Mouse (Mus musculus): Measurements from ENCODE around the gene Cwh43.

Gene Cwh43

DNA sequence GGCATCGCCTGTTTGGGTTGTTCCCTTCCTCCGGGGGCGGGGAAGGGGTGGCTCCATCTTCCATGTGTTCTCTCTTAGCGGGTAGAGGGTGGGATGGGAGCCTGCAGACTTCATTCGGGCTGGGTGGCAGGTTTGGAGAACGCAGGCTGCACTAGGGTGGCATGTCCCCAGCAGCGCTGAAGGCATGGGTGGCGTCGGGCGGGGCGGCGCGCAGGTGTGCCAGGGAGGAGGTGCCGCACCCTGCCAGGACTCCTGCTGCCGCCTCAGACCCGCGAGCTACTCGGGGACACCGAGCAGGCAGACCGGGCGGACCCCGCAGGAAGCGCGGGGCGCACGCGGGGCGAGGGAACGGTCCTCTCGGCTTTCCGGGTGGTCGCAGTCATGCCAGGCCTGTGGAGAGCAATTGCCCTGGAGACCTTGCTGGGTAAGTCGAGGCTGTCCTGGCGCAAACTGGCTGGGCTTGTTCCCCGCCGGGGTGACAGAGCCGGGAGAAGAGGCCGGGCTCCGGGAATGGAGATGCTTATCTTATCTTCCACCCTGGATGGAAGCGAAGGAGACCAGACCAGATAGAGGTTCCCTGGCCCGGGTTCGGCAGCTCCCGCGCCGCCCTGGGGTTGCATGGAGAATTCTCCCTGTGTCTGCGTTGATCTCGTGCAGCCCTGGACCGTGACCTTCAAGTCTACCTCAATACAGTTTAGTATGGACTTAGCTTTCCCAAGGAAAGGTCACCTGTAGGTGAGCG, at the start of gene Cwh43:
TSS of gene Cwh43 (plus strand) at position 95 of the 742 bp plus-strand sequence.
- DNase-seq (ENCODE audit: low read depth): no peak

GRCm38 (mm10) chr5:73359134-73359751, 46.6 kb upstream of the Cwh43 start:
- no peak for DNase-seq (ENCODE audit: low read depth)

DNA sequence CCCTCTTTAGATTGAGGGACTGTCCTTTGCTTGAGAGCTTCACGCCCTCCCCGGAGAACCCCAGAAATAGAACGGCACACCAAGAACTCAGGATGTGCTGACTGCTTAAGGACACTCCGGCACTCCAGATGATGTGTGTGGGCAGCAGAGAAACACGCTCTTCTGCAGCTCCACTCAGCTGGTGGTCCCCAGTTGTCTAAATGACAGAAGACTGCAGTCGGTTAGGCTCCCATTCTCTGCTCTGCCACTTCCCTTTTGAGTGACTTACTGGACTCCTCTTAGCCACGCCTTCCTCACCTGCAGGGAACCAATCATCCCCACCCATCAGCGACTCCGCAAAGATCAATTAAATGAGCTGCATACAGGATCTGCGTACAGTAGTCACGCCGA, 46.1 kb upstream of the Cwh43 start:
- DNase-seq (ENCODE audit: low read depth): no peak

- DNase-seq (ENCODE audit: low read depth): no peak
Observed at GRCm38 (mm10) chr5:73360240-73360639, 45.6 kb upstream of the Cwh43 start.

- no peak for DNase-seq (ENCODE audit: low read depth)
Observed at GRCm38 (mm10) chr5:73362338-73362737, 43.5 kb upstream of the Cwh43 start.

DNA sequence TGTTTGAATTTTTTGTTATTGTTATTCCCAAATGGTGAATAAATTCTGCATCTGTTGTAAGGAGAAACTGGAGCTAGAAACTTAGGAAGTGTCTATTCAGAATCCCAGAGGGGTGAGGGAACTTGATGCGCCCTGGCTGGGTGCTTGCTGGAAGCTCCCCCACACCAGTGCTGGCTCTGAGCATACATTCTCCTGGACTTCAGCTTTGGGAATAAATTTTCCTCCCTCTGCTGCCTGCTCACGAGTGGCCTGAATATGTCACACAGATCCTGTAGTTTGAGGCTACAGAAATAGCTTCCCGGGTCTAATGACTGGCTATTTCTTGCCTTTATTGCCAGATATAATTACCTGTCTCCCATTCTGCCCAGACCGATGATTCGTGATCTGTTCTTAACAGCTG, 43.1 kb upstream of the Cwh43 start:
- DNase-seq (ENCODE audit: low read depth): no peak

GRCm38 (mm10) chr5:73364107-73364864, 41.6 kb upstream of the Cwh43 start:
- no peak for DNase-seq (ENCODE audit: low read depth)

GRCm38 (mm10) chr5:73367906-73368305, 38.0 kb upstream of the Cwh43 start:
- DNase-seq (ENCODE audit: low read depth): no peak

GRCm38 (mm10) chr5:73368845-73369447, 36.9 kb upstream of the Cwh43 start:
- no peak for DNase-seq (ENCODE audit: low read depth)

DNA sequence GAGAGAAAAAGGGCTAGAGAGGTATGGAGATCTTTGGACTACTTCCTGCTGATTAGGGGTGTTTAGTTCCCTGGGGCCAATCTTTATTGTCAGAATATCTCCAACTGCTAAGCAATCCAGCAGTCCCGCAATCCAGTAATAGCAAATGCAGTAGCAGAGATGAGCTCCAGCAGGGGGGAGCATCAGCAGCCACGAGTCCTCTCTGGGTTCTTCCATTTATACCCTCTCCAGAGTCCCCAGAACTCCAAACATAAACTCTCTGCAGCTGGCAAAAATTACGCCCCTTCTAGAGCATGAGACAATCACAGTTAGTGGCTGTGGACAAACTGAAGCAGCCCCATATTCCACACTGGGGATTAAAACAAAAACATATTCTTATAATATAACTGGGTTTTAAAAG, 36.1 kb upstream of the Cwh43 start:
- no peak for DNase-seq (ENCODE audit: low read depth)

DNA sequence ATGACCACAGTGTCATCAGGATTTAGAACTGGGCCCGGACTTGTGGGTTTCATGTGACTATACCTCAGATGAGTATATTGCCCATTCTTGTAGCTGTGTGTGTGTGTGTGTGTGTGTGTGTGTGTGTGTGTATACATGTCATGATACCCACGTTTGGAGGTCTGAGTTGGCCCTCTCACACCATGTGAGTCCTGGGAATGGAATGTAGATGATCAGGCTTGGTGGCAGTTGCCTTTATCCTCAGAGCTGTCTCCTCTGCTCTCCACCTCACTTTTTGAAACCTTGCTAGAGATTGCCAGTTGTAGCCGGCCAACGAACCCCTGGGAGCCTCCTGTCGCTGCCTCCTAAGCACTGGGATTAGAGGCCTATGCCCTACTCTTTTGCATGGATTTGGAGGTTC, 33.3 kb upstream of the Cwh43 start:
- DNase-seq (ENCODE audit: low read depth): no peak

DNA sequence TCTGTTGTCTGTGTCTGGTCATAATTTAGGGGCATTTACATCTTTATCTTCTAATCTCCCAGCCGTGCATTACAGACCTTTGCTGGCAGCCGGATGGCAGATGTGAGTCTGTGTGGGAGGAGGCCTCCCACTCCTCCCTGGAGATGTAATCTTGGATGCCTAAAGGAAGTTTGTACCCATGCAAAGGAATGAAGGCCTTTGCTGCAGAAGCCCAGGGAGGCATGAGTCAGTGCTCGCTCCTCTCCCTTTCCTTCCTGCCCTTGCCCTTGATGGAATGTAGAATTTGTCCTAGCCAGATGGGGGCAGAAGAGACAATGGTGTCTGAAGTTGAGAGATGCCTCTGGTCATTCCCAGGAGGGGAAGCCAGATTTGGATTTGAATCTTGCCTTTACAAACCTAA, 32.7 kb upstream of the Cwh43 start:
- no peak for DNase-seq (ENCODE audit: low read depth)

- no peak for DNase-seq (ENCODE audit: low read depth)
Observed at GRCm38 (mm10) chr5:73376041-73376440, 29.8 kb upstream of the Cwh43 start.

GRCm38 (mm10) chr5:73376491-73376890, 29.4 kb upstream of the Cwh43 start:
- DNase-seq (ENCODE audit: low read depth): no peak

DNA sequence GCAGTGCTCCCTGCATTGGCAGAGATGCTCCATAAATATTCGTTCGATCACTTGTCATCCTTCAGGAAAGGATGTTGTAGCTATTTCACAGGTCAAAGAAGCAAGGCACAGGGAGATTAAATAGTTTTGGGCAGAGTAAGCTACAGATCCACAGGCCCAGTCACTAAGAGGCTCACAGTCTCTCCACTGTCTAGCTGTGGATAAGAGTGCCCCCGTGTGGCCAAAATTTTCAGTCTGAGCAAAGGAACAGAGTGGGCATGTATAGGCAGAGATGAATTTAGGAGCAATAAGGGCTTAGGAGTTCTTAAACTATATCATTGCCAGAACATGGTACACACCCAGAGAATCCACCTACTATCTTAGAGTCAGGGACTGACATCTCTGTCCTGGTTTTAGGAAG, 26.0 kb upstream of the Cwh43 start:
- DNase-seq (ENCODE audit: low read depth): no peak

GRCm38 (mm10) chr5:73380829-73381228, 25.0 kb upstream of the Cwh43 start:
- no peak for DNase-seq (ENCODE audit: low read depth)

GRCm38 (mm10) chr5:73381510-73381909, 24.4 kb upstream of the Cwh43 start:
- DNase-seq (ENCODE audit: low read depth): no peak

DNA sequence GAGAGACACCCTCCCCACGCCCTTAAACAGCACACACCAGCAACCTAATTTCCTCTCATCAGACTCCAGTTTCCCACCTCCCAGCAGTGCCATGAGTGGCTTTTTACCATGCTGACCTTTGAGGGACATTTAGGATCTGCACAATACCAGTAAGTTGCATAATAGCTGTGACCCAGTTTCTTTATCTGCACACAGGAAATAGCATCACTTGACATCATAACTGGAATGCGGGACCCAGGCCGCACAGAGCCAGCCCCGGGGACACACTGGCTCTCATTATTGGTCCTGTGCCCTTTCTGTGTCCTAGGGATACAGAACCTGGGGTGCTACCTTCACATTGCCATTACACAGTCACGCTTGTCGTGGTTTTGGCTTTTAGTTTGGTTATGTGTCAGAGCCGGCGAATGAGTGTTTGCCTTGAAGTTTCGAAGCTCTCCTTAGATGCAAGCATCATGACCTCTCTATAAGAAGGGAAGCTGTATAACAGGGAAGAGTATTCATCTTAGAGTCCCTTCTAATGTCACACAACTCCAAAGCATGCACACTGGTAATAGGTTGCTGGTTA, 23.8 kb upstream of the Cwh43 start:
- no peak for DNase-seq (ENCODE audit: low read depth)

- no peak for DNase-seq (ENCODE audit: low read depth)
Observed at GRCm38 (mm10) chr5:73382737-73383646, 22.9 kb upstream of the Cwh43 start.

GRCm38 (mm10) chr5:73383647-73383970, 22.3 kb upstream of the Cwh43 start:
- no peak for DNase-seq (ENCODE audit: low read depth)

GRCm38 (mm10) chr5:73393041-73393440, 12.8 kb upstream of the Cwh43 start:
- DNase-seq (ENCODE audit: low read depth): no peak

Data from fibroblast of lung, adult 2 months (primary cell).